Mouse (Mus musculus) kidney, postnatal 0 days (tissue): ENCODE measurements around the gene Arpp19. TPM values are rescaled to one million over a fixed set of nuclear protein-coding genes. Genes with fewer than 3 reads are reported as not detected.
A peak's percentile ranks its signal among the peaks of the same experiment; 100 is the strongest.

ENCODE experiments used
- ATAC-seq: fragments of 200-750 bp; cut with Nextera tagmentation; replicated peaks from 2 replicates; pipeline ENCODE4 v1.8.0; 2017; ENCODE audit warnings: low read depth, moderate number of reproducible peaks, moderate TSS enrichment, moderate library complexity; ENCODE audit not compliant: low FRiP score
- DNase-seq: peaks from one replicate; pipeline ENCODE4 v3.0.0-alpha.2; 2016; ENCODE audit warnings: low spot score
- H3K27ac ChIP-seq: fragments of 300-500 bp; sonication (generic); 2 replicates; pipeline ENCODE4 v1.5.1; 2014; ENCODE audit warnings: mild to moderate bottlenecking
- H3K27me3 ChIP-seq: fragments of 300-500 bp; sonication (generic); 2 replicates; pipeline ENCODE4 v1.6.1; 2014; ENCODE audit warnings: low read length, mixed read lengths; ENCODE audit not compliant: insufficient read depth
- H3K36me3 ChIP-seq: fragments of 300-500 bp; sonication (generic); 2 replicates; pipeline ENCODE4 v1.6.1; 2014; ENCODE audit warnings: low read length, mixed read lengths; ENCODE audit not compliant: insufficient read depth
- H3K4me1 ChIP-seq: fragments of 300-500 bp; sonication (generic); replicated peaks from 2 replicates; pipeline ENCODE4 v1.6.1; 2014; ENCODE audit warnings: antibody characterized with exemption, low read length, mixed read lengths; ENCODE audit not compliant: insufficient read depth
- H3K4me2 ChIP-seq: fragments of 300-500 bp; sonication (generic); 2 replicates; pipeline ENCODE4 v1.6.1; 2014; ENCODE audit warnings: mild to moderate bottlenecking, low read length, moderate library complexity, mixed read lengths
- H3K4me3 ChIP-seq: fragments of 300-500 bp; sonication (generic); replicated peaks from 2 replicates; pipeline ENCODE4 v1.5.1; 2014; ENCODE audit warnings: low read depth, low read length
- H3K9ac ChIP-seq: fragments of 300-500 bp; sonication (generic); 2 replicates; pipeline ENCODE4 v1.6.1; 2014; ENCODE audit warnings: low read depth, low read length
- H3K9me3 ChIP-seq: fragments of 300-500 bp; sonication (generic); replicated peaks from 2 replicates; pipeline ENCODE4 v1.6.1; 2016; ENCODE audit warnings: low read length, inconsistent platforms, mixed read lengths
- CTCF ChIP-seq: IDR thresholded peaks from 2 replicates; pipeline ENCODE4 v1.5.1; 2016; ENCODE audit warnings: antibody characterized with exemption, low read depth, mild to moderate bottlenecking, moderate library complexity
- WGBS: fragments of 180-500 bp; shearing (Covaris S2); extraction: QIAGEN DNeasy Blood & Tissue Kit; methylation state at CpG from one replicate; pipeline ENCODE4 v1.1.7; 2014; 5-methylcytosine and 5-hydroxymethylcytosine counted together
- polyA plus RNA-seq: library from polyadenylated mRNA; unstranded; fragments of >200 nt; fragmentation: Nextera tagmentation; extraction: Ambion mirVana; gene quantifications from 2 replicates; pipeline ENCODE4 v1.2.1, GENCODE M21; 2015

Gene Arpp19
- polyA plus RNA-seq, 1 experiment from 2014 or later, result 366 TPM

DNA sequence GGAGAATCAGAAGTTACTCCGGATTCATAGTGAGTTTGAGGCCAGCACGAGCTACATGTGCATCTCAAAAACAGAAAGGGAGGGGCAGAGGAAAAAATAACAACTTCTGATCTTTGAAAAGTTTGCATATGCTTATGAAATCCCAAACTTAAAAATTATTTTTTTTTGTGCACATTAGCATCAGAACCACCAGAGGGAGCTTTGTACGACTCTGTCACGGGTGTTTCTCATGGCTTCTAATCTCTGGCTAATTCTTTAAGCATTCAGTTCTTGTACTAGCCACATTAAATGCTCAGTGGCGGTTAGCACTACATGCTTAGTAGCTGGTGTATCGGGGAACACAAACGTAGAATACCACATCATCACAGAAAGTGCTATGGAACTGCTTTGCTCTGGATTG is 4.3 kb upstream of the Arpp19 start:
- WGBS, result 60% methylated on average over 7 of the region's 7 CpGs
- no peaks in the 10 kb centered on the region for H3K27me3 ChIP-seq
- H3K27ac ChIP-seq, result no peak overlapping the region
- no peak overlapping the region for H3K4me3 ChIP-seq
- peak; percentile 67 for TF ChIP-seq CTCF
- no peaks in the 10 kb centered on the region for H3K9me3 ChIP-seq
- no peak overlapping the region for H3K9ac ChIP-seq
- no peak overlapping the region for H3K4me2 ChIP-seq
- peak; percentile 61 for DNase-seq
- H3K4me1 ChIP-seq, result no peaks in the 10 kb centered on the region
- H3K36me3 ChIP-seq, result peaks cover 5% of the 10 kb centered on the region; the same call in 1 of the 2 replicates
- ATAC-seq, result no peak

- Histone ChIP-seq H3K27me3 (no peaks in the 10 kb centered on the region), H3K9me3 (no peaks in the 10 kb centered on the region), H3K27ac (no peak overlapping the region), H3K4me1 (0 out of 2 replicates have a peak, but pooled peaks cover 4% of the 10 kb centered on the region), H3K4me2 (no peak overlapping the region), H3K9ac (no peak overlapping the region), H3K36me3 (peaks cover 5% of the 10 kb centered on the region; the same call in 1 of the 2 replicates), H3K4me3 (no peak overlapping the region)
- ATAC-seq (no peak), DNase-seq (no peak)
- WGBS, result 7% methylated on average over 1 of the region's 1 CpGs
- no peak for TF ChIP-seq CTCF
These were observed 2.7 kb upstream of the Arpp19 start for GRCm38 (mm10) chr9:75034691-75035090.

GRCm38 (mm10) chr9:75035944-75036343 is 1.5 kb upstream of the Arpp19 start:
- no peak overlapping the region for H3K27ac ChIP-seq
- TF ChIP-seq CTCF, result no peak
- 0 out of 2 replicates have a peak, but pooled peaks cover 4% of the 10 kb centered on the region for H3K4me1 ChIP-seq
- DNase-seq (no peak), ATAC-seq (no peak)
- 75% methylated on average over 4 of the region's 4 CpGs for WGBS
- no peak overlapping the region for H3K4me3 ChIP-seq
- H3K9me3 ChIP-seq, result no peaks in the 10 kb centered on the region
- peaks cover 5% of the 10 kb centered on the region; the same call in 1 of the 2 replicates for H3K36me3 ChIP-seq
- no peaks in the 10 kb centered on the region for H3K27me3 ChIP-seq
- no peak overlapping the region for H3K4me2 ChIP-seq
- H3K9ac ChIP-seq, result no peak overlapping the region

DNA sequence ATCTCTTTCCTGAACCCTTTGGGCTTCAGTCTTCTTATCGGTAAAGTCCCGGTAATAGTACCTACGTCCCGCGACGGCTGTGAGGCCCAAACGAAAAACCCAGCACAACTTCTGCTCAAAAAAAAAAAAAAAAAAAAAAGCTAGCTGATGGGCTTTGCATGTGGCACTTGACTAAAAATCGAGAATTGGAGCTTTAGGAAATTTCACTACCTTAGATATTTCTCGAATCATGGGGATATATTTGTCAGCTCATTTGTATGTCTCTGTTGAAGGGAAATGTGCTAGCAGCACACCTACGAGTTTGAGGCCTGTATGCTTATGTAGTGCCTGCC is 909 bp downstream of the Arpp19 start:
- ATAC-seq (no peak), DNase-seq (no peak)
- Histone ChIP-seq H3K4me1 (0 out of 2 replicates have a peak, but pooled peaks cover 4% of the 10 kb centered on the region), H3K9me3 (no peaks in the 10 kb centered on the region), H3K36me3 (no peaks in the 10 kb centered on the region), H3K27me3 (no peaks in the 10 kb centered on the region), H3K27ac (peak overlapping the region; percentile 80; the same call in 1 of the 2 replicates), H3K4me2 (peak overlapping the region; percentile 79), H3K9ac (peak overlapping the region; percentile 89), H3K4me3 (peak overlapping the region; percentile 92)
- 1% methylated on average over 10 of the region's 10 CpGs for WGBS
- TF ChIP-seq CTCF, result no peak

GRCm38 (mm10) chr9:75040566-75040965 is 3.2 kb downstream of the Arpp19 start:
- TF ChIP-seq CTCF, result no peak
- Histone ChIP-seq H3K4me3 (no peak overlapping the region), H3K9ac (no peak overlapping the region), H3K4me2 (no peak overlapping the region), H3K27ac (no peak overlapping the region), H3K27me3 (no peaks in the 10 kb centered on the region), H3K36me3 (no peaks in the 10 kb centered on the region), H3K4me1 (0 out of 2 replicates have a peak, but pooled peaks cover 4% of the 10 kb centered on the region), H3K9me3 (no peaks in the 10 kb centered on the region)
- WGBS, result 63% methylated on average over 2 of the region's 2 CpGs
- ATAC-seq (no peak), DNase-seq (no peak)

DNA sequence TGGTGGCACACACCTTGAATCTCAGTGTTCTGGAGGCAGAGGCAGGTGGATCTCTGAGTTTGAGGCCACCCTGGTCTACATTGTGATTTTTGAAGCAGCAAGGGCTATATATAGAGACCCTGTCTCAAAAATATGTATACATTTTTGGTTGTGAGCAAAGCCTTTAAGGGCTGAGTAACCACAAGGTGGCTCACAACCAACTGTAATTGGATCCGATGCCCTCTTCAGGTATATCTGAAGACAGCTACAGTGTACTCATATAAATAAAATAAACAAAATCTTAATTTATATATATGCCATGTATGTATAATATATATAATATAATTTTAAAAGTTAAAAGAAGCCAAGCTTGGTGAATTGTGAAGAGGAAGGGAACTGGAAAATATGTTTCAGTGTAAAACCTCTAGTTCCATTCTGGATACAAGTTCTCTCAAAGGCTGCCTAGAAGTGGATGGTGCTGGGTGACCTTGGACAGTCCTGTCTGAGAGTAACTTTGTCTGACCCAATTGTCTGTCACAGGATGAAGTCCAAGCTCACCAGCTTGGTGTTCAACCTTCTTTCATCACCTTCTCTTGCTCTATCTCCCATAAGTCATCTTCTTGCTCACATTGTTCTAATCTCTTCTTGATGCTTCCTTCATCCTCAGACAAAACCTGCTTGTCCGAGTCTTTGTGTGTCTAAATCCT is 4.6 kb downstream of the Arpp19 start:
- TF ChIP-seq CTCF, result no peak
- Histone ChIP-seq H3K9me3 (no peaks in the 10 kb centered on the region), H3K27ac (no peak overlapping the region), H3K36me3 (no peaks in the 10 kb centered on the region), H3K4me3 (no peak overlapping the region), H3K4me2 (no peak overlapping the region), H3K9ac (no peak overlapping the region), H3K27me3 (no peaks in the 10 kb centered on the region), H3K4me1 (0 out of 2 replicates have a peak, but pooled peaks cover 4% of the 10 kb centered on the region)
- 82% methylated on average over 2 of the region's 2 CpGs for WGBS
- DNase-seq (no peak), ATAC-seq (no peak)
